Mouse (Mus musculus): ENCODE results near the gene Prokr1.
"Not testable (repeated sequence)": the region's sequence is repeated elsewhere in the genome, so short reads cannot be mapped to it uniquely, and the experiment has no call there.

The Prokr1 gene

DNA sequence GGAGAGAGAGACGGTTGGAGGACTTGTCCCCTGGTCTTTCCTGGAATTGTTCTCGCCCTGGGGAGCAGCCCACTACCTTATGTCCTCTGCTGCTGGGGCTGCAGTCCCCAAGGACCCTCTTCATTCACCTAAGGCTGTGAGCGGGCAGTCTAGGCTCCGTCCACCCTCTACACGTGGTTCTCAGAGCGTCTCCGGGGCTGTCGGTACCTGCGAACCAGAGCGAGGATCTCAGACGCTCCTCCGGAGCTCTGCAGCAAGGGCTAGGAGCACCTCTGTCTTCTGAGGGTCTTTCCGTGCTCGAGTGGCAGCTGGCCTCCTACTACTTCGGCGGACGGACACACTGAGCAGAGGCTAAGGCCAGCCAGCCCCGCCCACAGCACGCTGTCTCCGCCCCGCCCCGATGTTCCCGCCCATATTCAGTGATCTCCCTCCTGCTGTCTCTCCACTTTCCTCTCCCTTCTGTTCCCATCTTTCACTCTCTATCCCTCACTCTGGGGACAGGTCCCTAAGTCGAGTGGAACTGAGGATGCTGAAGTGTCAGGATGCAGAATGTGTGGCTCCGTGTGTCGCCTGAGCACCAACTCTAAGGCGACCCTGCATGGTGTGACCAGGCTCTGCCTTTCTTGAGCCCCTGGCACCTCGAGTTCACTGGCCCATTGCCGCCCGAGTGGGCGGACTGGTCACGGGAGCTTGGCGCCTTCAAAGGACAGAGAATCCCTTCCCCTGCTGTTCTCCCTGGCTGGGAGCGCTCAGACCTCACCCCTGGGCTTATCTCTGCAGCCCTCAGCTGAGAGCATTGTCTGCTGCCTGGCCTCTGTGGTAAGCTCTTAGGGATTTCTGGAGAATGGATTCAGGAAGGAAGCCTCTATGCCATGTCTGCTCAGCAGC is at the start of gene Prokr1:
Gene Prokr1, minus strand, starts transcription at position 350 of the 888 bp plus-strand sequence.
- peak; percentile 48 for DNase-seq (ENCODE audit: low read depth, low spot score)

GRCm38 (mm10) chr6:87638134-87638660 is 47.7 kb upstream of the Prokr1 start:
- no peak for DNase-seq (ENCODE audit: low read depth, low spot score)

DNA sequence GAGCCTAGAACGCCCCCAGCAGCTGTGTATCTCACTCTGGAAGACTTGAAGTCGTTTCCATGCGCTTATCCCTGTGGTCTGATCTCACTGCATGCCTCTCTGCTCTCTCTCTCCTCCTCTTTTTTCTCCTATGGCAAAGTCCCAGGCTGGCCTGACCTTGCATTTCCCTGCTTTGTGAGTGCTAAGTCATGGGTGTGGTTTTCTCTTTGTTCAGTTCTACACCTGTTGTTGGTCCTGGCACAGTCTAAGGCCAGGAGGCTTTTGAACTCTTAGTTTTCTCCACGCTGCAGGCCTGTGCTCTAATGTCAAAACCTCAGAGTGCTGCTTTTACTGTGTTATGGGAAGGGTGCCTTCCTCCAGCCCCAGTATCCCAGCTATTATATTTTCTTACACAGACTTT is 41.6 kb upstream of the Prokr1 start:
- no peak for DNase-seq (ENCODE audit: low read depth, low spot score)

- DNase-seq (ENCODE audit: low read depth, low spot score), result not testable (repeated sequence)
Observed at GRCm38 (mm10) chr6:87628936-87629335, 38.4 kb upstream of the Prokr1 start.

DNA sequence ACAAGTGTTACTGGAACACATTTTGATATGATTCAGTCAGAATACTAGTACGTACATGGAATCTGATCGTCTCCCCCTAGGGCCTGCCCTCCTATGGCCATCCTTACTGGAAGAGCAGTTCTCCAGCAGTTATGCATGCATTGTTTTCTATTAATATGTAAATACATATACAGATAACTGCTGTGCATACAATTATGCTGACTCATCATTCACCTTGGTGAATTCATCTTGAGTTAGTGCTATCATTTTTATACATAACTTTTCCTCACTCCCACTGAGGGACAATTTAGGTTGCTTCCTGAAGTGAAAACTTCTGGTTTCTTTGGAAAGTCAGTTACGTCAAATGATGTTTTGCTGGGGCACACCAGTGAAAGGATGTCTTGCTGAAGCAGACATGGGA is 32.6 kb upstream of the Prokr1 start:
- no peak for DNase-seq (ENCODE audit: low read depth, low spot score)

DNA sequence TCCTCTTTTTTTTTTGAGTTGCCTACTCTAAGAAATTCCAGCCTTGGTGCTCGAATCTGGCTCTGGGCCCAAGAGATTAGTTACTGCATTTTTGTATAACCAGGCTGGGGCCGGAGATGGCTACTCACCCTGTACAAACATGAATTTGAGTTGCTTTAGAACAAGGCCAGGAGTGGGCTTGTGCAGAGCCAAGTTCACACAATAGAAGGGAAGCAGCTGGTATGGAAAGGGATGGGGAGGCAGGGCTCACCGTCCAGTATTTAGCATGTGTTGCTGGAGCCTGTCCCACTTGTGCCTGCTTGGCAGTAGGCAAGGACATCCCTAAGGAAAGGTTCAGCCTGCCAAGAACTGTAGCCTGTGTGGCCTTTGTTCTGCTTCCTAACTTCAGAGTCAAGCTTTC is 30.7 kb upstream of the Prokr1 start:
- DNase-seq (ENCODE audit: low read depth, low spot score), result peak; percentile 41

DNA sequence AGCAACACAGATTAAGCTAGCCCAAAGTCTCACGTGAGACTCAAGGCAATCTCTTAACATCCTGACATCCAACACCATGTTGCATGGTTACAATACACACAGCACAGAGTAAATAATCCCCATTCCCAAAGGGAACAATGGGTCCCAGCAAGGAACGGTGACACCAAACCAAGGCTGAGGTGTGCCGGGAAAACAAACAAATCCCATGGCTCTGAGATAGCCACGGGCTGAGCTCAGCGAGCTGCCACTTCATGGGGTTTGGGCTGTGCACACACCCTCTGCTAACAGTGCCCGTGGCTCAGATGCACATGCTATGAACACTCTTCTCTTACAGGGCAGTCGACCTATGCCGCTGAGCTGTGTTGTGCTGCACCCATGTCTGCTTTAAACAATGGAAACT is 27.5 kb upstream of the Prokr1 start:
- DNase-seq (ENCODE audit: low read depth, low spot score), result no peak

DNA sequence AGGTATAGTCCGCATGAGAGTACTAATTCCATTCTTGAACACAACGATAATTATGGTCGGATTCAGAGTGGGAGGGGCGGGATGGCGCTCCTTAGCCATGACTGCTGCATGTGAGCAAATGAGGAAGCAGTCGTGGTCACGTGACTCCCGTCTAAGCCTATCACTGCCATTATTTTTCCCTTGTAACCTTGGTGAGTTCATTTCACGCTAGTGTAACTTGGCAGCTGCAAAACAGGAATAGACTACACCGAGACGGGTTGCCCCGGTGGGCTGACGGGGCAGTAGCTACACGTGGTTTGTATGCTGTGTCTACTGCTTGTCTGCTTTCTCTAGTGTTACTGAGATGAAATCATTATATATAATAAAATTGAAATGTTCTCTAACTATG is 25.1 kb upstream of the Prokr1 start:
- no peak for DNase-seq (ENCODE audit: low read depth, low spot score)

- DNase-seq (ENCODE audit: low read depth, low spot score), result peak; percentile 40
Observed at GRCm38 (mm10) chr6:87614794-87615695, 24.5 kb upstream of the Prokr1 start.

DNA sequence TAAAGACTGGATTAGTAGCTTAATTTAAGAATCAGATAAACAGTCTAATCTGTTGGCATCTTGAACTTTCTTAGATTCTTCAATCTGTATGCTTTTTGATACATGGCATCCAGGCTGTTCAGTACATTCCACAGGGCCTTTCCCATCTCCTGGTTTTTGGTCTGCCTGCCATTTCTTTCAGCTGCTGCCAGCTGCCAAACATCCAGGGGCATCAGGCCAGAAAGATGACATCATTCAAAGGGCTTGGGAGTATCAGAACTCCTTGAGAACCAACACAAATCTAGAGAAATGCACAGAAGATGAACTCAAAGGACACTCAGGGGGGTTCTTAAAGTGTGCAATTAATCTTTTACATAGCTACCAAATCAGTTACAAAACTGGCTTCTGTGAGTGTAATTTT is 9.3 kb upstream of the Prokr1 start:
- peak; percentile 83 for DNase-seq (ENCODE audit: low read depth, low spot score)

- DNase-seq (ENCODE audit: low read depth, low spot score), result no peak
Observed at GRCm38 (mm10) chr6:87597116-87597833, 6.7 kb upstream of the Prokr1 start.

DNA sequence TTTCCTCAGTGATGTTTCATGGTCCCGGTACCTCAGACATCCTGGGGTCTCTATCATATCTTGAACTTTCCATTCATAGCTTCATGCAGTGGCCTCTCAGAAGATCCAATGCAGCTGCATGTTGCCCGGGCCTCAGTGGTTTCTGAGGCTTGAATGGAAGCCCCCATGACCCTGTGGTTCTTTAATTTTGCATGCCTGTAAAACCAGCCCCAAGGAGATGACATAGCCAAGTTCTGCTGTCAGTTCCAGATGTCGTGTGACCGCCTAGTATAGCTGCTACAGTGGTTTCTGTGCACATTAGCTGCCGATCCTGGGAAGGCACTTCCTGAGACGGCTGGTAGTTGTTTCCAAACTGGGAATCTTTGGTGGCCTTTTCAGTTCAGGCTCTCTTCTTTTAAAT is 3.6 kb upstream of the Prokr1 start:
- no peak for DNase-seq (ENCODE audit: low read depth, low spot score)

- DNase-seq (ENCODE audit: low read depth, low spot score), result no peak
Observed at GRCm38 (mm10) chr6:87589718-87590393, 687 bp downstream of the Prokr1 start.

DNA sequence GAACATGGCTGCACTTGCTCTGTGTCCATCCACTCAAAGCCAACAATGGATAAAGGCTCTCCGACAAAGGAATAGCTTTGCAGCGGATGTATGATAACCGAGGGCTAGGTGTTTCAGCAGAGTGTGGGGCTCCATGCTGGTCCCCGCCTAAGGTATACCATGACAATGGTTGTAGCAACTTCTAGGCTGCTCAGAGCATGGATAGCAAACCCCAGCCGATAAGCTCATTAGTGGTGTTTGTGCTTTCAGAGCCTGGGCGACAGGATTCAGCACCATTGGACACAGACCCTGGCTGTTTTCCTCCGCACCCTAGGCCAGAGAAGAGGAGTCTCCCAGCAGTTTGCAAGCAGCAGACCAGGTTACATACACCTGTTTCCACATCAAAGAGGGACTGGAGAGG is 6.6 kb downstream of the Prokr1 start:
- no peak for DNase-seq (ENCODE audit: low read depth, low spot score)

DNA sequence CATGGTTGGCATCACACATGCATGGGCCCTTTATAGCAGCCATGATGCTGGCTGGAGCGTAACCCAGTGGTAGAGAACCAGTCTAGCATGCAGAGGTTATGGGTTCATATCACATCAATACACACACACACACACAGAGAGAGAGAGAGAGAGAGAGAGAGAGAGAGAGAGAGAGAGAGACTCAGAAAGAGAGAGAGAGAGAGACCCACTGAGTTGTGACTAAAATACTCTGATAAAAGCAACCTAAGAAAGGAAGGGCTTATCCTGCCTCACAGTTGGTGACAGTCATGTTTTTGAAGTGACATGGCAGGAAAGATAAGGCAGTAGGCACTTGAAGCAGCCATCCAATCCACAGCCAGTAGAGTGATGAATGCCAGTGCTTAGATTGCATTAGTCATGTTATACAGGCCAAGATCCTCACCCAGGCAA is 7.3 kb downstream of the Prokr1 start:
- DNase-seq (ENCODE audit: low read depth, low spot score), result no peak

- peak; percentile 98 for DNase-seq (ENCODE audit: low read depth, low spot score)
Observed at GRCm38 (mm10) chr6:87582456-87582855, 8.1 kb downstream of the Prokr1 start.

DNA sequence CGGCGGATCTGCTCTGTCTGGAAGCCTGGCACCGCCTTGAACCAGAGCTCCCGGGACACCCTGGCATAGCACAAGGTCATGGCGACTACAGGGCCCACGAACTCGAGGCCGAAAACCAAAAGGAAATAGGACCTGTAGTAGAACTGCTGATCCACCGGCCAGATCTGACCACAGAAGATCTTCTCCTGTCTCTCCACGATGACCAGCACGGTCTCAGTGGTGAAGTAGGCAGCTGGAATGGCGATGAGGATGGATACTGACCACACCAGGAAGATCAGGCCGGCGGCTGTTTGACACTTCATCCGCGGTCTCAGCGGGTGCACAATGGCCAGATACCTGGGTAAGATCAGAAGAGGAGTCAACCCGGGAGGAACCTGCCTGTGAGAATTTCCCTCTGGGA is 9.0 kb downstream of the Prokr1 start:
- DNase-seq (ENCODE audit: low read depth, low spot score), result no peak

GRCm38 (mm10) chr6:87581071-87581470 is 9.5 kb downstream of the Prokr1 start:
- no peak for DNase-seq (ENCODE audit: low read depth, low spot score)

GRCm38 (mm10) chr6:87578247-87578646 is 12.3 kb downstream of the Prokr1 start:
- DNase-seq (ENCODE audit: low read depth, low spot score), result no peak

- DNase-seq (ENCODE audit: low read depth, low spot score), result peak; percentile 75
Observed at GRCm38 (mm10) chr6:87576648-87577330, 13.8 kb downstream of the Prokr1 start.

Data from 3T3-L1 (cell line).